Mouse (Mus musculus): ENCODE data around the gene Snapc5.

The Snapc5 gene

DNA sequence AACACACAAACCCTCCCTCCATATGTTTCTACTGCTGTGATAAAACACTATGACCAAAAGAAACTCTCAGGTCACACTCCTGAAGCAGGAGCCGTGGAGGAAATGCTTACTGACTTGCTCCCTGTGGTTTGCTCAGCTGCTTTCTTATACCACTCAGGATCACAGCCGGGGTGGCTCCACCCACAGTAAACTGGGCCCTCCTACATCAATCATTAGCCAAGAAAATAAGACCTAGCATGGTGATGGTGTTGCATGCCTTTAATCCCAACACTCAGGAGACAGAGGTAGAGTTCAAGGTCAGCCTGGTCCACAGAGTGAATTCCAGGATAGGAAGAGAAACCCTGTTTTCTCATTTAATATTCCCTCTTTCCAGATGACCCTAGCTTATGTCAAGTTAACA, 20.8 kb downstream of the Snapc5 start:
- no peak for DNase-seq (ENCODE audit: low spot score)

DNA sequence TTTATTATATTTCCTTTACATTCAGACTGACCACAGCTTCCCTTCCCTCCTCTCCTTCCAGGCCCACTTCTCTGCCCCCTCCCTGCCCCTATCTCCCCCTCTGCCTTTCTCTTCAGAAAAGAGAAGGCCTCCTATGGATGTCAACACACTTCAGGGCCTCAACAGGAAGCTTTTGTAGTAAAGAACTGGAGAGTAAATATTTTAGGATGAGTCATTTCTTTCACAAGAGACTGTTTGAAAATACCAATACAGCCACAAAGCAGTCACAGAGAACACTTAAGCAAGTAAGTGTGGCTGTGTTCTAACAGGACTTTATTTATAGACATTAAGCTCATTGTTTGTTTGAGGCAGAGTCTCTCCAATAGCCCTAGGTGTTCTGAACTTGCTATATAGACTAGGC, 23.3 kb downstream of the Snapc5 start:
- no peak for DNase-seq (ENCODE audit: low spot score)

DNA sequence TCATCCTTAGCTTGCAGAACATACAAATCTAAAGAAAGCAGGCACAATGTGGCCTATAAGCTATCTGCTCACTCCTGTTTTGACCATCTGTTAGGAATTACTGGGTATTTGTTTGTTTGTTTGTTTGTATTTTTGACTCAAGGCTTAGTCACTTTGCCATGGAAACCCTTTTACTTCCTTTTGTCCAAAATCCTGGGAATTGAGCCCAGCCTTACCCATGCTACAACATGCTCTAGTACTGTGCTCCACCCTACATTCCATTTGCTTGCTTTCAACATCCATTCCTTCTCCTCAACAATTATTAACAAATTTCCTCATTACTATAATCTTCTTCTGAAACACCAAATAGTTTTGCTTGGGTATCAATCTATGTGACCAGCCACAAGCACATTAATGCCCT, 23.8 kb downstream of the Snapc5 start:
- DNase-seq (ENCODE audit: low spot score) = no peak

DNA sequence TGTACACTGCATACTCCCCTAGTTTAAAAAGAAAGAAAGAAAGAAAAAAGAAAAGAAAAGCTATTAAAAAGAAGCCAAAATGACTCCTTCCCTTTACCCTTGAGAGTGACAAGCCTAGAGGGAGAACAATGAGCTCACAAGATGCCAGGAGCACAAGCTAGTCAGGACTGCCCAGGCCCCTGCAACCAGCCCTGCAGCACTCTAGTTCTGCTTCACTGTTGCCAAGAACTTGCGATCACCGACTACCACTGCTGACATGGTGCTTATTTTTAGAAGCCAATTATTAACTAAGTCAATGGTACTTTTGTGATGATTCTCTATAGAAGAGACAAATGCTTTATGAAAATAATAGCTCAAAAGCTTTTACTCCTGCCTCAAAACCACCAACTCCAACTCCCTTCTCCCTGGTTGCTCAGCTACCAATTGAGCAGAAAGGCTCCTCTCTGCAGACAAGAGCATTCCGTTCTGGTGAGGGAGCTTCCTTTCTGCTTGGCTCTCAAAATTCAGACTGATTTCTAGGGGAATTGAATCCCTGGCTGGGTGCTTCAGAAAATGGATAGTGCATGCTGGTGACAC, 28.5 kb downstream of the Snapc5 start:
- DNase-seq (ENCODE audit: low spot score) = no peak

DNA sequence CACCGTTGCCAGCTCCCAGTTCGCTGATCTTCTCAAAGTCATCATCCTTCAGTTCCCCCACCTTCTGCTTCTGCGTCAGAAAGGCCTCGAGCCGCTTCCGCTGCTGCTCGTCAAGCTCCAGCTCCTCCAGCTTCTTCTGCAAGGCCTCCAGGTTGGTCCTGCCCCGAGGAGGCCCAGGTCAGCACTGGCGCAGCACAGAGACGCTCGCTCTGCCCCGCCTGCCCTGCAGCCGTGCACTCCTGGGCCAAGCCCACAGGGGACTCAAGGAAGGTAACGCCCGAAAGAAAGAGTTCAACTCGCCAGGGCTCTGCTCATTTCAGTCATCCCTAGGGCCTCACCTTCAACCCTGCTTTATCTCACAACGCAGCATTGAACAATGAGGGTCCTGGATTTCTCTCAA, 35.4 kb downstream of the Snapc5 start:
- no peak for DNase-seq (ENCODE audit: low spot score)

DNA sequence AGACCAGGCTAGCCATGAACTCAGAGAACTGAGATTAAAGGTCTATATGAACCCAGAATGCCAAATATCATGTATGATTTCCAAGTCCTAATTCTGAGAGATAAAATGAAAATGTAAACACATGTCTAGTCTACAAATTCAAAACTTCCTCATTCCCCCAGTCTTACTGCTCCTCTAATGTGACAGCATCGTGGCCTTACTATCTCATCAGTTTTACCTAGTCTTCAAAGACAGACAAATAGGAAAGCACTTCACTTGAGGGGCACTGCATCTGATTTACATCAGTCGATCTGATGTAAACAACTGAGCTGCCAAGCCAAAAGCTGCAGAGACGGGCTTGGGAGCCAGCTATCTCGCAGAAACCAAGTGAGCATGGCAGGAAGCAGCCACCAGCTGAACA, 37.0 kb downstream of the Snapc5 start:
- no peak for DNase-seq (ENCODE audit: low spot score)

DNA sequence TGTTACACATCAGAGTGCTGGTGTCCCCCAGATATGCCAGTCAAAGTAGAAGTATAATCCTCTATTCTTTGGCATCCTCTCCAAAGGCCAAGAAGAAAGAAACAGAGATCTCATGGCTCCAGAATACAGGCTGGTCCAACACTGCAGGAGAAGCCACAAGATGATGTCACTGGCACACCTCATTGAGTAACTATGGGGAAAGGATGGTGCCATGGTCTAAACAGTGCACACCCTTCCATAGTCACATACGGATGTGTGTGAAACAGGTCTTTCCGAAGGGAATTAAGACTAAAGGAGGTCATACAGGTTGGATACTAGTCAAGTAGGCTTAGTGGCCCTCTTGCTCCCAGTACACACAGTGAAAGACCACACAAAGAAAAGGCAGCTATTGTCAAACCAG, 37.6 kb downstream of the Snapc5 start:
- no peak for DNase-seq (ENCODE audit: low spot score)

DNA sequence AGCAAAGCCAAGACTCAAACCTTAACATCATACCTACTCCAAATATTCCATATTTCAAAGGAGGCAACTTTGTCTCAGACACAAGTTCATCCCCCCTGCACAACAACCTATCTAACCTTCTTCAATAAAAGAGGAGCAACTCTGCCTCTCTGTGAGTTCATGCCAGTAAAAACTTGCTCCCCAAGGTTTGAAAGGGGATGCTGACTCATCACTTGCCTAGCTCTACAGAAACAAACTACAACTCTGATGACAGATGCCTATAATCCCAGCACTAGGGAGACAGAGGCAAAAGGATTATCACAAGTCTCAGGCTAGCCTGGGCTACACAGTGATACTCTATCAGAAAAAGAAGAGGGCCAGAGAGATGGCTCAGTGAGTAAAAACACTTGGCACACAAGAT, 38.8 kb downstream of the Snapc5 start:
- DNase-seq (ENCODE audit: low spot score) = no peak

DNA sequence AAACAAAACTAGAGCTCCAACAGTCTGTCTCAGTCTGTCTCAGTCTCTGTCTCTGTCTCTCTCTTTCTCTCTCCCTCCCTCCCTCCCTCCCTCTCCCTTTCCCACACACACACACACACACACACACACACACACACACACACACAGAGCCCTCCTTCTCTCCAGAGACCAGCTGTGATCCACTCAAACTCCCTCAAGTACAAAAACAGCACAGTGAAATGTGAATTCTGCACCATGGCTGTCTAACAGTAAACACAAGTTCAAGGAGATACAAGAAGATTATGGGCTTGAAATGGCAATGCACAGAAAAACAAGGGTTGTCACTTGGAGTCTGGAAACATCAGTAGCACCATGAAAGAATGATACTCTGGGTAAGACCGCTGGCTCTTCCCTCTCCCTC, 40.2 kb downstream of the Snapc5 start:
- no peak for DNase-seq (ENCODE audit: low spot score)

DNA sequence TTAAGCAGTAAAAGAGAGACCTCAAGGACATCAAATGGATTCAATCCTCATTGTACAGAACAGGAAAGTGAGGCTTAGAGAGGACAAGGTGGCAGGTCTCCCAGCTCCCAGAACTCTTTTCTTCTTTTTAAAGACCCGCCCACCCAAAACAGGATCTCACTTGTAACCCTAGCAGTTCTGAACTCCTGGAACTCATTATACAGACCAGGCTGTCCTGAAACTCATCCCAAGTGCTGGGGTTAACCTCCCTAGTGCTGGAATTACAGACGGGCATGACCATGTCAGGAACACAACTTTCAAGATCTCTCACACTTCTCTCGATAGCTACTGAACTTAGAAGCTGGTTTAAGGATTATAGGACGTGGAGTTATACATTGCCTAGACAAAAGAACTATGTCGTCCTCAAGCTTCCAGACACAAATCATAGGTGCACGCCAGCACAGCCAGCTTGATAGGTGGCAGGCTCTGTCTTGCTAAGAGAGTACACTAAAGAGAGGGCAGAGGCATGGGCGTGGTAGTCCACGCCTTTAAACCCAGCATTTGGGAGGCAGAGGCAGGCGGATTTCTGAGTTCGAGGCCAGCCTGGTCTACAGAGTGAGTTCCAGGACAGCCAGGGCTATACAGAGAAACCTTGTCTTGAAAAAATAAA, 40.8 kb downstream of the Snapc5 start:
- no peak for DNase-seq (ENCODE audit: low spot score)

DNA sequence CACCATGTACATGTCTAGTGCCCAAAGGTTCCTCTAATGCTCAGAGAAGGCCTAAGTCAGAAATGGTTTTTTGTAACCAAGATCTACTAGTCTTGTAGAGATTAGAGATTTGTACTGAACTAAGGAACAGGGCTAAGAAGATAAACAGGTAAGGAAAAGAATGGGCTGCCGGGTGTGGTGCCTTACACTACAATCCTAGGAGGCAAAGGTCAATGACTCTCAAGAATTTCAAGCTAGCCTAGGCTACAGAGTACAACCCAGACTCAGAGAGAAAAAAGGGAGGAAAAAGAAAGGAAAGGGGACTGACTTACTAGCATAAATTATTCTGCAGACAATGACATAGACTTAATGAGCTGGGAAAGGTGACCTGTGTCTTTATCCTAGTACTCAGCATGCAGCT, 41.5 kb downstream of the Snapc5 start:
- DNase-seq (ENCODE audit: low spot score) = no peak

DNA sequence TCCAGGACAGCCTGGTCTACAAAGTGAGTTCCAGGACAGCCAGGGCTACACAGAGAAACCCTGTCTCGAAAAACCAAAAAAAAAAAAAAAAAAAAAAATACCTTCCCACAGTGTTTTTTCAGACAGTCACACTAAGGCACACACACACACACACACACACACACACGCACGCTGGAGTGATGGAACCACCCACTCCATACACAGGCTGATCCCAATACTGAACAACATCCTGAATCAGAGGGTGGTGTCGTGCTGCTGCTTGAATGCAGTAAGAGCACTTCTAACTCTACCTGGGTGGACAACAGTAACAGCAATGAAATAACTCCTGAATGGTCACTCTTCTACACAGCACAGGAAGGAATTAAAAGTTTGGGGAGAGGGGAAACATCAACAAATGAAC, 42.4 kb downstream of the Snapc5 start:
- no peak for DNase-seq (ENCODE audit: low spot score)

DNA sequence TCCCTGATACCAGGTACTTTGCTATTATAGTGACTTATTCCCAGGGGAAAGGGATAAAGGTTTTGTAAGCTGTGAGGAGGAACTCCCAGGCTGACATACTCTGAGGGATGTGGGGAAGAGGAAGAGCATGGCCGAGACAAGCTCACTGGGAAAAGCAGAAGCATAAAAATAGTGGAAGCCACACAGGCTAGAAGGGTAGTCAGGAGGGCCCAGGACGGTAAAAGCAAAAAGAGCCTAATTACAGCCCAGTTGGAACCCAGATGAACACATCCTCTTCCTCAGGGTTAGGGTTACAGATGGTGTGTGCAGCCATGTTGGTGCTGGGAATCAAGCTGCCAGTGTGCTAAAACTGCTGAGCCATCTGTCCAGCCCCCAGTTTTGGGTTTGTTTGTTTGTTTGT, 43.0 kb downstream of the Snapc5 start:
- no peak for DNase-seq (ENCODE audit: low spot score)

DNA sequence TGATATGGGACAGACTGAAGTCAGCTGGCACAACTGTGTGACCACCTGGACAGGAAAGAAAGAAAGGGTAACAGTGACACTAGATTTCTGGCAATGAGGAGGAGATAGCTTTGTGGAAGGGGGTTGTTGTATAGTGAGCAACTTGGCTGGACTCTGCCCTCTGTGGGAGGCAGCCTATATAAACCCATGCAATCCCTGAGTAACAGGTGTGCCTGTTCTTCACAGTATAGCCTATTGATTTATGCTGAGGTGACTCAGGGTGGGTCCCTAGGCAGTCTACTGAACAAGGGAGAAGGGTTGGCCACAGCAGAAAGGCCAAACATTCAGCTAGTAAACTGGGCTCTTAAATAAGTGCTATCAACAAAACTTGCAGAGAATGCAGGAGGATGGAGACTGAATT, 46.7 kb downstream of the Snapc5 start:
- DNase-seq (ENCODE audit: low spot score) = no peak

DNA sequence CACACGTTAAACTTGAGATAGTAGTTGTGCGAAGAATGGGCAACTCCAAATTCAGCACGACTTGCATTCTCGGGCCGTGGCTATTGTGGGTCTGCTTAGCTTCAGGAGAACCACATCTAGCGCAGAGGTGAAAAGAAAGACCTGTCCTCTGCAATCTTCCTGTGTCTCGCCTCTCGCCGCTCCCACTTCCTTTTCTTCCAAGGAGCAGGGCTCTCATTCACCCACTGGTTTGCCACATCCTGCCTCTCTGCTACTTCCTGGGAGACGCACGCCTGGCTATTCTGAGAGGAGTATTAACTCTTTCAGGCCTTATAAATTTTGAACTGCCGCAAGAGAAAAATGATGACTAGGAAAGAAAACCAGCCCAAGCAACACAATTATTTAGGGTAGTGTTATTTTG, 48.7 kb downstream of the Snapc5 start:
- DNase-seq (ENCODE audit: low spot score) = no peak

DNA sequence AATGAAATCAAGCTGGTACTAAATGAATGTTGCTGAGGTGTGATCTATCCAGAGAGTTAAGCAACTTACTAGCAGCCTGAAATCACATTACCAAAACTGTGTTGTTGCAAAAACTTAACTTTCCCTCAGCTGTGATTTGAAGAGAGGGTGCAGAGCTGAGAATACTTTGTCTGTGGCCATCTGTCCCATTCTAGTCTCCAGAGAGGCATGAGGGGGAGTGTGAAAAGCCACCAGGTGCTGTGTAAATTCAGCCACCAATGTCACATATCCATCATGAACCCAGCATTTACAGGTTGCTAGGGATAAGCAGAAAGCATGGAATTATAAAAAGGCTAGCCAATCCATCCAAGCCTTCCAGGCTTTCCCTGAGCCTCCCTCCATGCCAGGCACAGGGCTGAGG, 49.9 kb downstream of the Snapc5 start:
- DNase-seq (ENCODE audit: low spot score) = no peak

DNA sequence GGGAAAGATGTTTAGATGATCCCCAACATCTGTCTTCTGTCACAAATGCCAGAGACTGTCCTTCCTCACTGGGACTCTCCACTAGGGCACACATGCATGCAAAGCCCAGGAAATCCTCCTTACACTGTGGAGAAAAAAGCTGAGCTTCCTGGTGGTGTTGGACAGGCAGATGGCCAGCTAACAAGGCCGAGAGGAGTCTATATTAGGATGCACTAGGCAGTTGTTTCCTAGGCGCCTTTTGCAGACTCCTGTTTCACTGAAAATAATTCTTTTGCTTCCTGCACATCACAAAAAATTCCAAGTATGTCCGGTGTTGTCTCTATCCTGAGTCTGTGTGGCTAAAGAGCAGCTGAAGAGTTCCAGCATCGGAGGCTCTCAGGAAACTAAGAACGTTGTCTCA, 52.1 kb downstream of the Snapc5 start:
- DNase-seq (ENCODE audit: low spot score) = no peak

DNA sequence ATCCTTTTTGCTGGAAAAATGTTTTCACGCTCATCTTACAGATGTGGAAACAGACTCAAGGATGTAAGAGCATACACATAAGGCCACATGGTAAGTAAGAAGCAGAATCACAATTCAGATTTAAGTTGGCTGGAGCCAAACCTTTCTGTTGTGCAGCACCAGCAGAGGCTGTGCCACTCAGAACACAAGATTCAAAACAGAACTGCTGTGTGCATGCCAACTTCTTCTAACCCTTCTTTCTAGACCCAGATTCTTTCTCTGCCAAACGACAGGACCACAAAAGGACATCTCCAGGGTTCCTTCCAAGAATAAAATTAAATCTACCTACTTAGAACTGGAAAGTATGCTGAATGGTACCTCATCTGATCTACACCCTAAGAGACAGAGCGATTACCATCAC, 52.6 kb downstream of the Snapc5 start:
- no peak for DNase-seq (ENCODE audit: low spot score)

DNA sequence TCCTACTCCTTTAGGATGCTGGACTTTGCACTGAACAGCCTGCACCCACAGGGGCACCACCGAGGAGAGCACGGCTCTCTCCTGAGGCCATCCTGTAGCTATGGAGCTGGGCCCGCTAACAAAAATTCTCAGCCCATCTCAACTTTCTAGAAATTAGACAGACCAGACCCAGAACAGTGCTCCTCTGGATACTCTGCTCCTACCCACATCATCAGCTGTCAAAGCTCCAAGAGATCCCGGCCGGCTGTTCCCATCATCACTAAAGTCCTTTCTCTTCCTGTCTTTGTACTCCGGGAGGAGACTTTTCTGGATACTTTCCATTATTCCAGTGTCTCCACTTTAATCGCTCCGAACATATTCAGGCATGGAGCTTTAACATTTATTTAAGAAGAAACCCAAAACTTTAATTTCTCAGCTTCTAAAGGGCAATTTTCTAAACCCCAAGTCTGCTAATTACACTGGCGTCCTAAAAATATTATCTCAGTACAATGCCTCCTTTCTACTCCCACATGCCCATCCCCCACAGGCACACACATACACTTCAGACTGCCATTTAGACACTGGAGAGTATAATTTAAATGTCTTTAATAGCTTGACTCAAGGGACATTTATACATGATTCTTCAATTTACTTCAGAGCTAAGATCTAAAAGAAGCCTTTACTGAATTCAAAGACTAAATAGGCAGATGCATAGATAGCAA, 53.3 kb downstream of the Snapc5 start:
- no peak for DNase-seq (ENCODE audit: low spot score)

Measured in MN1 (cell line).